Mouse (Mus musculus) layer of hippocampus, adult 2 months (tissue): ENCODE results near the gene Cmklr1. TPM values are rescaled to one million over a fixed set of nuclear protein-coding genes. Genes with fewer than 3 reads are reported as not detected.
"Not testable (repeated sequence)": the region's sequence is repeated elsewhere in the genome, so short reads cannot be mapped to it uniquely, and the experiment has no call there.

Source experiments
- DNase-seq, 2 experiments: peaks; one replicate each; pipeline ENCODE4 v3.0.0; 2022; ENCODE audit warnings: low spot score in 2 of 2
- H3K27ac ChIP-seq: fragments of 200-600 bp; 2 replicates; pipeline ENCODE4 v1.8.1; 2022
- H3K4me3 ChIP-seq: fragments of 200-600 bp; 2 replicates; pipeline ENCODE4 v1.8.1; 2022; ENCODE audit warnings: mild to moderate bottlenecking
- CTCF ChIP-seq: fragments of 200-600 bp; conservative IDR thresholded peaks from 2 replicates; pipeline ENCODE4 v1.8.1; 2022; ENCODE audit warnings: antibody characterized with exemption, mild to moderate bottlenecking, moderate library complexity
- total RNA-seq, 2 experiments: library from RNA; stranded (reverse); gene quantifications; 2 replicates each; pipeline ENCODE4 v1.2.3; 2021

The Cmklr1 gene
- total RNA-seq, 2 experiments from 2014 or later: 3.3 to 4.5 TPM

GRCm38 (mm10) chr5:113590010-113590640 is 60.1 kb downstream of the Cmklr1 start:
- no peak for TF ChIP-seq CTCF
- no peak for DNase-seq
- Histone ChIP-seq H3K27ac (peak overlapping the region; percentile 93; the same call in 1 of the 2 replicates), H3K4me3 (no peak overlapping the region)

- not testable (repeated sequence) for DNase-seq, H3K4me3 ChIP-seq
- H3K27ac ChIP-seq: peak overlapping the region; percentile 18; the same call in 1 of the 2 replicates
- peak; percentile 72 for TF ChIP-seq CTCF
These were observed 63.8 kb downstream of the Cmklr1 start for GRCm38 (mm10) chr5:113586458-113586849.

- DNase-seq, H3K4me3 ChIP-seq: not testable (repeated sequence)
- peak overlapping the region; percentile 41 for H3K27ac ChIP-seq
These were observed 64.4 kb downstream of the Cmklr1 start for GRCm38 (mm10) chr5:113585619-113586457.

- H3K27ac ChIP-seq: no peak overlapping the region
- DNase-seq: no peak
- no peak for TF ChIP-seq CTCF
- no peak overlapping the region for H3K4me3 ChIP-seq
These were observed 65.8 kb downstream of the Cmklr1 start for GRCm38 (mm10) chr5:113584439-113584838.

GRCm38 (mm10) chr5:113583424-113584162 is 66.6 kb downstream of the Cmklr1 start:
- no peak for TF ChIP-seq CTCF
- no peak for DNase-seq
- Histone ChIP-seq H3K27ac (no peak overlapping the region), H3K4me3 (no peak overlapping the region)

- DNase-seq: no peak
- no peak overlapping the region for H3K27ac ChIP-seq
- no peak overlapping the region for H3K4me3 ChIP-seq
- no peak for TF ChIP-seq CTCF
These were observed 69.4 kb downstream of the Cmklr1 start for GRCm38 (mm10) chr5:113580801-113581200.

- Histone ChIP-seq H3K4me3 (no peak overlapping the region), H3K27ac (no peak overlapping the region; the same call in 1 of the 2 replicates)
- DNase-seq: no peak
- TF ChIP-seq CTCF: peak; percentile 82
These were observed 70.0 kb downstream of the Cmklr1 start for GRCm38 (mm10) chr5:113580248-113580647.

- H3K27ac ChIP-seq: peak overlapping the region; percentile 84
- TF ChIP-seq CTCF: no peak
- H3K4me3 ChIP-seq: no peak overlapping the region
- no peak for DNase-seq
These were observed 71.1 kb downstream of the Cmklr1 start for GRCm38 (mm10) chr5:113579128-113579527.

GRCm38 (mm10) chr5:113578428-113578827 is 71.8 kb downstream of the Cmklr1 start:
- H3K4me3 ChIP-seq: no peak overlapping the region
- H3K27ac ChIP-seq: peak overlapping the region; percentile 84
- TF ChIP-seq CTCF: no peak
- DNase-seq: no peak

GRCm38 (mm10) chr5:113577555-113577954 is 72.7 kb downstream of the Cmklr1 start:
- DNase-seq: peak in 1 of 2 experiments; percentile 61
- Histone ChIP-seq H3K4me3 (peak overlapping the region; percentile 30), H3K27ac (peak overlapping the region; percentile 84)
- no peak for TF ChIP-seq CTCF

GRCm38 (mm10) chr5:113570056-113570717 is 80.0 kb downstream of the Cmklr1 start:
- Histone ChIP-seq H3K4me3 (no peak overlapping the region), H3K27ac (no peak overlapping the region)
- DNase-seq: no peak
- TF ChIP-seq CTCF: no peak

GRCm38 (mm10) chr5:113565858-113566257 is 84.4 kb downstream of the Cmklr1 start:
- no peak for TF ChIP-seq CTCF
- no peak for DNase-seq
- Histone ChIP-seq H3K27ac (peak overlapping the region; percentile 12; the same call in 1 of the 2 replicates), H3K4me3 (no peak overlapping the region)
